Mouse (Mus musculus) heart, postnatal 25 days (tissue): ENCODE data around the gene Ctnnb1. TPM values are rescaled to one million over a fixed set of nuclear protein-coding genes. Genes with fewer than 3 reads are reported as not detected.

ENCODE experiments used
- DNase-seq: peaks from one replicate; pipeline ENCODE4 v3.0.0; 2022; ENCODE audit warnings: low spot score
- intact Hi-C: fragments of 180-260 bp; cut with DNase I; formaldehyde crosslinking; loops from one replicate; pipeline ENCODE4 v1.15.1; 2025
- total RNA-seq, 2 experiments: library from RNA; stranded (reverse); gene quantifications; 2 replicates each; pipeline ENCODE4 v1.2.3; 2021

The Ctnnb1 gene
- total RNA-seq, 2 experiments from 2014 or later: 450 to 481 TPM

DNA sequence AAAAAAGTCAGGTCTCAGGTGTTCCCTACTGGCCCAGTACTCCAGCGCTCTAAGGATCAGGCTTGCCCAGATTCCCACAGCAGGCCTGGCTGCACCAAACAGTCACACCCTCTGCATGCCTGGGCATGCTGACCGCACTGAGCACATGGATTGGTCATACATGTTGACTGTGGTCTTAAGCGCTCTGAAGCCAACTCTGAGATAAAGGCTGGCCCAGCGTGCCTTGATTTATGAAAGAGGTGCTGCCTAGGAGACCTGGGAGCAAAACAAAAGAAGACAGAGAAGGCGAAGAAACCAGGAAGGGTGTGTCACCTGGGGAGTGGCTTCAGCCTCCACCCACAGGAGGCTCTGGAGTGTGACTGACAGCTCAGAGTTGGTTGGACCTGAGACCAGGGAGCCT, 9.9 kb upstream of the Ctnnb1 start:
- DNase-seq: no peak
- intact Hi-C loops: loop anchor here (5.0 to 10.0 kb wide), 3 partner anchors 114 to 317 kb away; no protein-coding TSS in a partner anchor

DNA sequence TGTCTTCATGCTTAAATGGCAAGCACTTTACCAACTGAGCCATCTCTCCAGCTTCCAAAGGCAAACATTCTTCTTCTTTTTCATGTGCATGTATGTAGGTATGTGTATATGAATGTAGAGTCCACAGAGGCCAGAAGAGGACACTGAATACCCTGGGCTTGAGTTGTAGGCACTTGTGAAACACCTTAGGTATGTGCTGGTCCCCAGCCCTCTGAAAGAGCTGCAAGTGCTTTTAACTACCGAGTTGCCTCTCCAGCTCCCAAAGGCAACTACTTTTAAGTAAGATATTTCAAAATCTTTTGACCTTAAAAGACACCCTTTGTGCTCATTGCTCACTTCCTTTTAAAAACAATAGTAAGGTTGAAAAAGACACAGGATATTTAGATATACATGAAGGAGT, 2.9 kb upstream of the Ctnnb1 start:
- intact Hi-C loops: loop anchor here (5.0 kb wide), 1 partner anchor 44 kb away; no protein-coding TSS in a partner anchor
- no peak for DNase-seq

DNA sequence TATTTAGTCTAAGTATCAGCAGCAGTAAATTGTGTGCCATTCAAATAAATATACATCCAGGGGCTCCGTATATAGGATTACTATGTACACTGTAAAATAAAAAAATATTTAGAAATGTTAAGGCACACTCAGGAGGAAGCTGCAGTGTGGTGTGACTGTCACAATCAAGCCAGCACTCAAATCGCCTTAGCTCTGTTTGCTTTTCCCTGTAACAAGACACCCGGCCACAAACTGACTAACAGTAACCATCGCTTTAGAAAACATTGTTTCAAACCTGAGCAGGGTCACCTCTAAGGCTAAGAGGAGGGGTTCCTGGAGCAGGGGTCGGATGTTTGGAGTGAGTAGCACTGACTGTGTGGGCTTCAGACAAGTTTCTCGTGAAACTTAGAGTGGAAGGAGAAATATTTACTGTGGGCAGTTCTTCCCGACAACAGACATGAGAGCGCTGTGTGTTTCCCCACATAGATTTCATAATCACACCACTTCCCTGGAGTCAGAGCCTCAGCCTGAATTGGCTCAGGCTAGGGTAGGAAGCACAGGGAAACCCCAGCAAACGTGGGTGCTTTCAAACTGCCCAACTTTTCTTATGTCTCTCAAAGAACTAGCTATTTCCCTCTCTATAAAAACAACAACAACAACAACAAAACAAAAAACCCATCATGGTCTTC, 1.9 kb upstream of the Ctnnb1 start:
- intact Hi-C loops: loop anchor here (5.0 kb wide), 1 partner anchor 45 kb away; no protein-coding TSS in a partner anchor
- DNase-seq: no peak

DNA sequence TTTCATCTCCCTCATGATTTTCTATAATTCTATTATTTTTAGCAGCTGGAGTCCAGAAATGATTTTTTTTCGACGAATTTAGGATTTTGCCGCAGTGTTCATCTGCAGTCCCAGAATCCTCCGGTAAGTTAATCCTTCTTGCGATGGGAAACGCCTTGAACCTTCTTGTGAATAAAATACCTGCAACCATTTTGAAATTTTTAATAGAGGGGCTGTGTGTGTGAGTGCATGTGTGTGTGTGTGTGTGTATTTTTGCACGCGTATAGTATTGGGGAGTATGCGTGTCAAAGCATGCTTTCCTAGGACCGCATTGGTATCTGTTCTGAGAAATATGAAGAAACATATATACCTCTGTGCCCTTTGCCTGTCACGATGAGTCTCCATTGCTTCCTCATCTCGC, 1.0 kb downstream of the Ctnnb1 start:
- no peak for DNase-seq
- intact Hi-C loops: loop anchor here (5.0 kb wide), 1 partner anchor 78 kb away; no protein-coding TSS in a partner anchor

DNA sequence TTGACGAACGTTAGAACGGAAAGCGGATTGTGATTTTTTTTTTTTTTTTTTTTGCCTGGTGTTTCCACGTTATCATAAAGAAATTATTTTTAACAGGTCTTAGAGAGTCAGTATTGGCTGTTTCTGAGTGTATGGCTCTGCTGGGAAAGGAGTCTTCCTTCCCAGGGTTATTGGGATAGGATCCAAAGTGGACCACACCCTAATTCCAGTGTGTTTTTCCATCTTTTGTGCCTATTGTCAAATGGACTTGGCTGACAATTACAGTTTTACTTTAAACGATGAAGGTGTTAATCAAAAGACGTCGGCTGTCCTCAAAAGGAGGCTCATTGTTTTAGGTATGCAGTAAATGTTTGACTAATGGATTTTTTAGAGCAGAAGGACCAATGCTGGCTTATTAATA, 1.8 kb downstream of the Ctnnb1 start:
- no peak for DNase-seq

DNA sequence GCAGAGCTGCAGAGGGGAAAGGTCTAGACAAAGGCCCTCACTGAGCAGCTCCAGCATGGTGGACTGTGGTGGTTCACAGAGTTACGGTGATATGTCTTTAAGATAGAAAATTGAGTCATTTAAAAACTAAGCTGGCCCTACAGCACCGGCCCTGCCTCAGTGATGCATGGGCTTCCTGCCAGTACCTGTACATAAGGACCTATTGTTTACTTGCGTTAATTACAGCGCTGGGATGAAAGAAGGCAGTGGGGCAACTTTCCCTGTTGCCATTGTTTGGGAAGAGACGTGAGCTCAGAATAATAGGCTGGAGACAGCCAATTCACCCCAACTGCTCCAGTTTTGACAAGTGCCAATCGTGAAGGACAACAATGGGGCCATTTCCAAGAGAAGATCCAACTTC, 3.4 kb downstream of the Ctnnb1 start:
- intact Hi-C loops: loop anchor here (5.0 kb wide), 1 partner anchor 80 kb away; no protein-coding TSS in a partner anchor
- no peak for DNase-seq

More for the DNA sequence above, 1.8 kb downstream of the Ctnnb1 start:
- intact Hi-C loops: loop anchor here (5.0 kb wide), 1 partner anchor 79 kb away; no protein-coding TSS in a partner anchor

DNA sequence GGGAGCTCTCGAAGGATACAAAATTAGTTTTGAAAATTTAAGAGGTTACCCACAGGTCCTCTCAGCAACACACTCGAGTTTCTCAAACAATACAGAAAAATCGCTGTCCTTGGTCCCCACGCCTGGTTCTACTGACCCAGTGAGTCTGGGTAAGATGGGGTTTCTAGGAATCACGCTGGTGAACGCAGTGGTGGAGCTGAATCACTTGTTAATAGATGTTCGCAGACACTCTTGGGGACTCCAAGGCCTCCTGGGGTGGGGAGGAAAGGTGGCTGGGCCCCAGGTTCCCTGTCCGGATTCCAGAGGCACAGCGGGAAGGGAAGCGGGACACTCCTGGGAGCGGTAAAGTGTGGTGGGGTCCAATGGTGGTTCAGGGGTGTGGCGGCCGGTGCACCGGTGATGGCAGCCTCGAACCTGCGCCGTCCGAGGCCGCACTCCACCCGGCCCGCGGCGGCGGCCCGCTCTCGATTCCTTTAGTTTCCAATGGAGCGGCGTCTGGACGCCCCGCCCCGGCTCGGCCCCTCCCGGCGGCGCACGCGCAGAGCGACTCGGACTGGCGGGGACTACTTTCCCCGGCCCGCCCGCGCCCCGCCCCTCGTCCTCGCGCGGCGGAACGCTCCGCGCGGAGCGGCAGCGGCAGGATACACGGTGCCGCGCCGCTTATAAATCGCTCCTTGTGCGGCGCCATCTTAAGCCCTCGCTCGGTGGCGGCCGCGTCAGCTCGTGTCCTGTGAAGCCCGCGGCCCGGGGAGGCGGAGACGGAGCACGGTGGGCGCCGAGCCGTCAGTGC, 4.0 kb downstream of the Ctnnb1 start:
- DNase-seq: peak; percentile 93
- intact Hi-C loops: loop anchor here (5.0 kb wide), 1 partner anchor 81 kb away; no protein-coding TSS in a partner anchor

DNA sequence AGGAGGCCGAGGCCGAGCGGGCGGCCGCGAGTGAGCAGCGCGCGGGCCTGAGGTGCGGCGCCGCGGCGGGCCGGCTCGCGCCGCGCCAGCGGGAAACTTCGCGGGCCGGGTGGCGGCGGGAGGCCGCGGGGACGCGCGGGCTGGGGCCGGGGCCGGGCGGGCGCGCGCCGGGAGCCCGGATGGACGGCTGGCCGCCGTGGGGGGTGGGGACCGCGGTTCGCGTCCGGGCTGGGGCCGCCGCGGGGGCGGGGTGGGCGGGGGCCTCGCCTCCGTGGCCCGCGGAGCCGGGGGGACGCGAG, 4.5 kb downstream of the Ctnnb1 start:
- no peak for DNase-seq
- intact Hi-C loops: loop anchor here (5.0 kb wide), 1 partner anchor 81 kb away; no protein-coding TSS in a partner anchor

DNA sequence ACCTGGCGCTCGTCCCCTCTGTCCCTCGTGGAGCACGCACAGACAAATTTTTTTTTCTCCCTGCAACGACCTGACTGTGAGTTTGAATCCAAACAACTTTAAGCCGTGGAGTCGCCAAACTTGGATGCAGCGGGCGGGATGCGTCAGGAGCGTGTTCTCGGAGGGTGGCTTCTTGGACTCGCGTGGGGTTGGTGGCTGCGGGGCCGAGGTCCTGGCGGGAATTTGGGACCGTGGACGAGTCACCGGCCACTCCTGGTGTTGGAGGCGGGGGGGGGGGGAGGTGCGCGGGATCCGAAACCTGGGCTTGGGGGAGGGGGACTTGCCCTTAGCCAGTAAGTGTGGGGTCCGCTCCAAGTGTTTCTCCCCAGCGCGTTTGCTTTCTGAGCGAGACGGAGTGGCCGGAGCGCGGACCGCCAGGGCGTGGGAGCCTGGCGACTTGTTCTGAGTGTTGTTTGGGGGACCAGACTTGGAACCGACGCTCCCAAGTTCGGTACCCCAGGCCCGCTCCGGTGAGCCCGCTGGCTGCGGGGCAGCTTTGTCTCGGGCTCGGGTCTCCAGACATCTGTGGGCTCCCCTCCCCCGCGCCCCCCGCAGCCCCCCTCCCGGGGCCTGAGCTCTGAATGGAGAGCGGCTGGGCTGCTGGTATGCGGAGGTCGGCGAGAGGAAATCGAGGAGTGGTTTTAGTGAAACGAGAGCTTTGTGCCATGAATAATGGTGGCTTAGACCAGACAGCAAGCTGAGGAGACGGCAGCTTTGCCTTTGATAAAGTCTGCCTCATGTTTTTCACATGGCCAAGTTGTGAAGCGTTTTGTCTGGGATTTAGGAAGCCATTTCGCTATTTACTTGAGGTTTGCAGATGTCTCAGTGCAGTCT, 5.1 kb downstream of the Ctnnb1 start:
- no peak for DNase-seq
- intact Hi-C loops: loop anchor here (2.0 to 5.0 kb wide), 2 partner anchors 82 to 159 kb away; no protein-coding TSS in a partner anchor

DNA sequence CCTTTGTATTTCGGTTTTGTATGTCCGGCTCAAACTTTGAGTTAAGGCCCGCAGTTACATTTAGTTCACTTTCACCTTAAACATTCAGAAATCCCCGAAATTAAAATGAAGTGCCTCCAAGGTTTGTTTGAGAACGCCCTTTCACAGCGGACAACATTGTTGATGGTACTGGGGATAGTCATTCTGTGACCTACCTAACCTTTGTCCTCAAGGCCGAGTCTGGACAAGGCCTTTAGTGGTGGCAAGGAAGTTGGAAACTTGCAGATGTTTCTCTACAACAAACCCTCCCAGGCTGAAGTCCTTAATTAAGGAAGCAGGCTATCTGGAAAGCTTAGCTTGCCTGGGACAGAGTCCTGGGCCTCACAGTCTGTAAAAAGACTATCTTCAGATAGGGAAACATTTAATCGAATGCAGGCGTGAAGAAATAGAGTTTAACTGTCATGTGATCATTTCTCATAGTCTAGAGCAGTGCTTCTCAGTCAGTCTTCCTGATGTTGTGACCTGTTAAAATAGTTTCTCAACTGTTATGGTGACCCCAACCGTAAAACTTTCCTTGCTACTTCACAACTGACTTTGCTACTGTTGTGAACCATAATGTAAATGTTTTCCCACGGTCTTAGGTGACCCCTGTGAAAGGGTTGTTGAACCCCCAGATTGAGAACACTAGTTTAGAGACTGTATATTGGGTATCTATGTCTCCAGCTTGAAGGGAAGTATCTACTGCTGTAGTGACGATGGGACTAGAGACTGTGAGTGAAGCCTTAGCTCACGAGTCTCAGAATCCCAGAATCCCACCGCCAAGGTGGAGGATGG, 6.0 kb downstream of the Ctnnb1 start:
- DNase-seq: no peak
- intact Hi-C loops: loop anchor here (2.0 to 5.0 kb wide), 4 partner anchors 83 to 243 kb away; no protein-coding TSS in a partner anchor

DNA sequence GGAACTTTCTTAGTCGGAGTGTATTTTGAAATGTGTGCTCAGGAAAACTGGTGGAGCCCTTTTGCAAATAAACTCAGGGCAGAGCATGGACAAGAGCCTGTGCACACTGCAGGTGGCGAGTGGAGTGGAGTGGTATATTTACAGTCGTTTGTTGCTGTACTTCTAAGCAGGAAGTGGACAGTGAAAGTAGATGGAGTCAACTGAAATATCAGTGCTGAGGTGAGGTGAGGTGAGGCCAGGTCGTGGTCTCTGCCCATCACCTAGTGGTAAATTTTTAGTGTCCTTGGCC, 6.6 kb downstream of the Ctnnb1 start:
- intact Hi-C loops: loop anchor here (2.0 to 5.0 kb wide), 3 partner anchors 122 to 243 kb away; no protein-coding TSS in a partner anchor
- DNase-seq: no peak

DNA sequence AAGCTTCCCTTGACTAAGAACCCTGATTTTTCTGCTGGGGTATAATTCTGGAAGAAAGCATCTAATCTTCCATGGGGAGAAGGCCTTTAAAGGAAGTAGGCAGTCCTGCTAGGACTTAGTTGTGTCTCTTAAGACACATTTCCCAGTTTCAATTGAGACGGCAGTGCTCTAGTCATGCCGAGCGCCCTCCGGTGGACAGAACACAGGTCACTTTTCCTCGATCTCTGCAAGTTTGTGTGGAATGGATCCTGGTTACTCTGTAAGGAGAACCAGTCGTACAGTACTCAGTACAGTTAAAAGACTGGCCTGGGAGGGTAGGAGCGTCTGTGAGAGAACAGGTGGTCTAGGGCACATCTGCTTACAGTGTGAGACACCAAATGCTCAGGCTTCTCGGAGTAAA, 7.3 kb downstream of the Ctnnb1 start:
- intact Hi-C loops: loop anchor here (2.0 to 5.0 kb wide), 3 partner anchors 121 to 334 kb away; no protein-coding TSS in a partner anchor
- DNase-seq: no peak

DNA sequence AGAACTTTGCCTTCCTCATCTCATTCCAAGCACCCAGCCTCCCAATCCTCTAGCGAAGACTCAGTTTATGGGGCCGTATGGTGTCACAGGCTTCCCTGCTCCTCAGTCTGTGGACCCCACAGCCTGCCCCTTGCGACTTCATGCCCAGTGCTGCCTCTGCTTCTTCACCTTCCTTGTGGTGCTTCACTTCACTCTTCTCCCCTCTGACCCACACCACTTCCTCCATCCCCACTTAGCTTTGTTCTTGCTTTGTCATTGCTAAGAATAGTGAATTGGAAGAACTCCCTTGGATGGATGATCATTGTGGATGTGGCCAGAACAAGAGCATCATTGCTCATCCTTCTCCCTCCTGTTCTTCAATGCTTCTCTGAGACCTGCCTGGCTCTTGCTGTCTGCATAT, 11.8 kb downstream of the Ctnnb1 start:
- intact Hi-C loops: no loop called here
- no peak for DNase-seq

DNA sequence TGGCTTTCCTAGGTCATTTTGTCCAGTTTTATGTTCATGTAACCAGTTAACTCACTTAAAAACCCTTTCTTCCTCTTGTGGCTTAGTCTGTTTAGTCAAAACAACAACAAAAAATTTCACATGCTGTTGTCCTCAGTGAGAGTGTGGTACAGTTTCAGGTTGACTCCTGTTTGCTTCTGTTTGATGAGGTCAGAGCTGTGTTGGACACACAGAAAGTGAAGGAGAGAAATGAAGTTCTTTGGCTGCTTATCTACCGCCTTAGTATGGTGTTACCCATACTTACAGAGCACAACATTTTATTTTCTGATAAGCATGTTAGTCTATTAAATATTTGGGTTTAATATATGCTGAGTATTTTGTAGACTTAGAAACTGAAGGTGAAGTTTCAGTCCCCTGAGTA, 14.7 kb downstream of the Ctnnb1 start:
- intact Hi-C loops: loop anchor here (2.0 kb wide), 1 partner anchor 15 kb away; no protein-coding TSS in a partner anchor
- no peak for DNase-seq

DNA sequence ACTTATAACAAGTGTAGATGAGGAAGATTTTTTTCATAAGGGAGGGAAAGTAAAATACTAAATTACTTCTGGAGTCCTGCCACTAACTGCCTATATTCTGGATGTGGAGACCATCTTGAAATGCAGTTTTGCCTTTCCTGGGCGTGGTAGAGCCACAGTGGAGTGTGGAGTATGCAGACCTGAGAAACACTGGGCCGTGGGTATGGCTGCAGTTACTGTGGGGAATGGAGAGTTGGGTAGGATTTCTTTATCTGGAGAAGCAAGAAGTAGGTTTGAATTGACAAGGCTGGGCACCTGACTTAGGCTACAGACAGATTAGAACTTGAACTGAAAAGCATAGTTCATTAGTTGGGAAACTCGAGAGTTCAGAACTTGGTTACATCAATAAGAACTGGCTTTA, 15.2 kb downstream of the Ctnnb1 start:
- no peak for DNase-seq
- intact Hi-C loops: no loop called here

DNA sequence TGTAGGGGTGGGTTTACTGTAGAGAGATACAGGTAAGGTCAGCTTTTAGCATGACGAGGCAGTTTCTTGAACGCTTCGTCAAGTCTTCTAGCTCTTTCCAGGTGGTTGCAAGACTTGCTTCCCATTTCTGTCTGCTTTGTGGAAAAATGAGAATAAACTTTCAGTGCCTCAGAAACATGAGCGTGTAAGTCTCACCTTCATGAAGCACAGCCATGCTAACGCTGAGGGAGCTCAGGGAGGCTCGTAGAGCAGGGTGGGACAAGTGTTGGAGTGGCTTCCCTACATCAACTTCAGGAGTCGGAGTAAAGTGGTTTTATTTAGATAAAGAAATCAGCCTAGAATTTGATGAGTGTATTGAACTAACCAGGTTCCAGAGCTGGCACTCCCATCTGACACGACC, 17.1 kb downstream of the Ctnnb1 start:
- no peak for DNase-seq
- intact Hi-C loops: no loop called here

DNA sequence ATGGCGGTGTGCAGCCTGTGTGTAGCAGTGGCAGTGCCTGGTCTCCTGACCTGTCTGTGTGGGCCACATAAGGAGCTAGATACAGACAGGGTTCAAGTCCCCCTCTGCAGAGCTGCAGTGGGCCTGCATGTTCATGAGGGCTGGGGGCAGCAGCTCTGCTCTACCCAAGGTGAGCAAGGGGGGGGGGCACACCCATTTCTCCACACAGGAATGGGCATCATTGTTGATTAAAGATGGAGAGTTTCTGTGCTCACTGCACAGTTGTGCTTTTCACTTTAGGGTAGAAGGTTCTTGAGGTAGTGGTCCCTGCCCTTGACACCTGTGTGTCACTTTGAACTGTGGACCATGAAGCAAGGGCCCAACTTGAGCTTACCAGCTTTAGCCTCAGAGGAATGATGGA, 19.8 kb downstream of the Ctnnb1 start:
- intact Hi-C loops: no loop called here
- DNase-seq: no peak

DNA sequence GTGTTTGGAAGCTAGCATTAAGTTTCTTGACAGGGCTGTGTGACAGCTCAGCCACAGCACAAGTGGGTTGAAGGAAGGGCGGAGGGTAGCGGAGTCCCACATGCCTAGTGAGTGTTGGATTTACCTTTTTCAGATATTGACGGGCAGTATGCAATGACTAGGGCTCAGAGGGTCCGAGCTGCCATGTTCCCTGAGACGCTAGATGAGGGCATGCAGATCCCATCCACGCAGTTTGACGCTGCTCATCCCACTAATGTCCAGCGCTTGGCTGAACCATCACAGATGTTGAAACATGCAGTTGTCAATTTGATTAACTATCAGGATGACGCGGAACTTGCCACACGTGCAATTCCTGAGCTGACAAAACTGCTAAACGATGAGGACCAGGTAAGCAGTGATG, 21.7 kb downstream of the Ctnnb1 start:
- intact Hi-C loops: no loop called here
- no peak for DNase-seq

DNA sequence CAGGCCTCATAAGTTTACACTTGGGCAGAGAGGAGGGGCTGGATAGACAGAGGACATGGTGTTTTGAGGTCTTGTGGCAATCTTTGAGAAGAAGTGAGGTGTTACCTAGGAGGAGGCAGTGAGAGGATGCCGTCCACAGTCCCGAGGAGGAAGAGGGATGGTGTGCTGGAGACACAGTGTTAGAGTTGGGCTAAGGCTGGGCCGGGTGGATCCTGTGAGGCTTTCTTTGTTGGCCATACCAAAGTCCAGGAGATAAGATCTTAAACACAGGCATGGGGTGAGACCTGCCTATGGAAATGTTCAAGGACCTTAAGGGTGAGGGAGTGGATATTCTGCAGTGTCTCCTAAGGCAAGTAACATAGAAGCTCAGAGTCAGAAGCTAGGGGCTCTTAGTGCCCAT, 22.9 kb downstream of the Ctnnb1 start:
- DNase-seq: no peak
- intact Hi-C loops: no loop called here
